Mouse (Mus musculus): Measurements from ENCODE around the gene Chd2.

- TF ChIP-seq CTCF (IDR thresholded peaks at IDR 0.05; ENCODE audit: borderline replicate concordance, insufficient read depth, low read length): no peak
- TF ChIP-seq POLR2A (IDR thresholded peaks at IDR 0.05; ENCODE audit: low read depth, low read length): no peak
These were observed 17.1 kb downstream of the Chd2 start for GRCm38 (mm10) chr7:73524454-73524952.

Data from embryonic fibroblast, embryonic 13.5 days (primary cell).